Mouse (Mus musculus): ENCODE measurements at regions not wholly inside any gene's neighbourhood (a gene's known extent, or its start where the extent isn't known, plus 50 kb on each side); places are given as distances from the start of the nearest gene placed in this dataset.

DNA sequence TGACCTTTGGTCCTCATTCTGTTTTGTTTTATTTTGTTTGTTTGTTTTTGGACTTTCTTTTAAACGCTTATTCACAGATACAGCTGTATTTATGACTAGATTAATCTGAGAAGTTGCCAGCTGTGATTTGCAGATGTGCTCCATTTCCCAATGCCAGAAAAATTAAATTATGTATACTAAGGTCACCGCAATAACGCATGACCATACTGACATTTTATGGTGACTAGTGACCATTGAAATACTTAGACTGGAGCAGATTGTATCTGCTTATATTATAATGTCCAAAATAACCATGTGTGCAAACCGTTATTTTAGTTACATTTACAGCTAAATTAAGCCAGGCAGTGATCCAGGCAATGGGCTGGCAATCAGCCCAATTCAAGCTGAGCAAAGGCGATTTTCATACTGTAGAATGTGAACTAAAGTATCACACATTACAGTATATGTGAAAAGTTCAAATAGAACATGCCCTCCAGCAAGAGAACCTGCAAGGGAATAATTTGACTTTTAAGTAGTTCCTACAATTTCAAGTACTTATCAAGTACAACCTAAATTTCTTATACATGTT is 1401.0 kb upstream of the Gm7489 start:
- H3K27ac ChIP-seq (replicated peaks) = no peak overlapping the region
- no peaks in the 10 kb centered on the region for H3K9me3 ChIP-seq (replicated peaks)
- no peak overlapping the region for H3K4me3 ChIP-seq
- no peaks in the 10 kb centered on the region for H3K36me3 ChIP-seq
- H3K4me1 ChIP-seq = no peaks in the 10 kb centered on the region
- no peak for DNase-seq (ENCODE audit: low spot score)
- no peaks in the 10 kb centered on the region for H3K27me3 ChIP-seq (ENCODE audit: low read depth, poor library complexity, severe bottlenecking)
- 89% methylated on average over 5 of the region's 5 CpGs for WGBS

DNA sequence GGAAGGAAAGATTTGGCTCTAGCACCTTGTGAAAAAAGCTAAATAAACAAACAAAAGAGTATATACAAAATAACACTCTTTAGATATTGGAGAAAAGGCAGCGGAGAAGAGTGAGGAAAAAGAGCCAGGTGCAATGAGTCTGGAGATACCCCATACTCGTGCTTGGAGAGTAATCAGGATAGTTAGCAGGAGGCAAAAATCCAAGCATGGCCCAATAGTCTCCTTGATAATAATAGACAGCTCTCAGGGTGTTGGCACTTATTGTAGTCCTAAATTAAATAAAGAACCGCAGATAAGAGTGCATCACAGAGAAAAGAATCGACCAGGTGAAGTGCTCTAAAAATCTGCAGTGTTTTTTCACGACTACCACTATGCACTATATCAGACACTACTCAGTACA is 1400.4 kb upstream of the Gm7489 start:
- no peaks in the 10 kb centered on the region for H3K36me3 ChIP-seq
- no peak overlapping the region for H3K27ac ChIP-seq (replicated peaks)
- no peaks in the 10 kb centered on the region for H3K27me3 ChIP-seq (ENCODE audit: low read depth, poor library complexity, severe bottlenecking)
- H3K9me3 ChIP-seq (replicated peaks) = no peaks in the 10 kb centered on the region
- H3K4me3 ChIP-seq = no peak overlapping the region
- no peak for DNase-seq (ENCODE audit: low spot score)
- WGBS = 76% methylated on average over 5 of the region's 5 CpGs
- H3K4me1 ChIP-seq = no peaks in the 10 kb centered on the region

DNA sequence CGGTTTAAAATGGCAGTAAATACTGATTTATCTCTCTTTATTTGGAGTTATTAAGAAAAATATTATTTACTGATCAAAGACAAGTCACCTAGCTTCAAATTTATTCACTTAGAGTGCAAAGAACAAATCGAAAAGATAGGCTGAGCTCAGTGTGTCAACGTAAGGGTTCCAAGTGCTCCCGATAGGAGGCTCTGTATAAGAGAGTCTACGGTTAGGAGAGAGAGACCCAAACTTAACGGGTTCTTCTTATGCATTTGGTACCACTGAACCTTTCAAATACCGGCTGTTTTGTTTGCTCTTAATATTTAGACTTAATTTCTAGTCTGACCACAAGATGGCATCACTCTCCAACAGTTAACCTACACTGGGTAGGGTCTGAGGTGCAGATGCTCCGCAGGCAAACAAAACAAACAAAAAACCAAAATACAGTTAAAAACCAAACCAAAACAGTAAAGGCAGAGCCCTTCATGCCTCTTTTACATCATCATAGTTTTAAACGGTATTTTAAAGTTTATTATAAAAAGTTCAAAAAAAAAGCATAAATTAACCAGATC is 1379.4 kb upstream of the Gm7489 start:
- 41% methylated on average over 9 of the region's 9 CpGs for WGBS

DNA sequence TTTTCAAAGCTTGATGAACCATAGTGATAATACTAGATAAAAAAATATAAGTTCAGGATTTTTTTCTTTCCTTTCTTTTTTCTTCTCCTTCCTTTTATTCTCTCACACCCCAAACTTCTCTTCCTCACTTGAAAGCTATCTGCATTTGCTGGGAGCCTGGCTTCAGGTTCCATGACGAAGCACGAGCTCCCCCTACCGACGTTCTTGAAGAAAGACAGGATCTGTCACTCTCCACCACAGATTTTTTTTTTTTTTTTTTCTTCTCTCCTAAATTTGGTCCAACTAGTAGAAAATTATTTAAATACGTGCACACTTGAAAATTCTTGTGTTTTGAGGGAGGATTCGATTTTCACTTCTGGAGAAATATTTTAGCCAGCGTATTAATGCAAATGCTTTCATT is 1377.8 kb upstream of the Gm7489 start:
- Histone ChIP-seq H3K27ac (replicated peaks) (no peak overlapping the region), H3K36me3 (no peaks in the 10 kb centered on the region)
- WGBS = 4% methylated on average over 7 of the region's 7 CpGs

More for the DNA sequence above, 1379.4 kb upstream of the Gm7489 start:
- H3K9me3 ChIP-seq (replicated peaks) = no peaks in the 10 kb centered on the region
- H3K27me3 ChIP-seq (ENCODE audit: low read depth, poor library complexity, severe bottlenecking) = no peaks in the 10 kb centered on the region
- DNase-seq (ENCODE audit: low spot score) = no peak
- H3K36me3 ChIP-seq = no peaks in the 10 kb centered on the region
- H3K4me3 ChIP-seq = no peak overlapping the region
- H3K4me1 ChIP-seq = no peaks in the 10 kb centered on the region
- no peak overlapping the region for H3K27ac ChIP-seq (replicated peaks)

DNA sequence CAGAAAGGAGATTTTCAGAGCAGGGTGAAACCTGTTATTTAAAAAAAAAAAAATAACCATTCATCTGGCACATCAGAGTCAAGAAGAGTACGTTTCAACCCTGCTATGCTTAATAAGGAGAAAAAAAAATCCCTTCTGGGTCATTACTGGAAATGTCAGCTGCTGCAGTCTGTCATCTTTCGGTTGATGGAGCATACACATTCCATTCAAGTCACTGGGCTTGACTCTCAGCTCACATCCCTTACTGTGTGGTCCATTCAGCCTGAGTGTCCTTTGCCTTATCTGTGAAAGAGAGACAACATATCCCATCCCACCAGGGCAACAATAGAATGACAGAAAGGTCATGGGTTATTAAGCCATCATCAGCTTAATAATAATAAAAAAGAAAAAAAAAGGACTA is 1376.1 kb upstream of the Gm7489 start:
- WGBS = 75% methylated on average over 2 of the region's 2 CpGs
- no peak overlapping the region for H3K27ac ChIP-seq (replicated peaks)
- DNase-seq (ENCODE audit: low spot score) = no peak
- no peaks in the 10 kb centered on the region for H3K9me3 ChIP-seq (replicated peaks)
- no peaks in the 10 kb centered on the region for H3K27me3 ChIP-seq (ENCODE audit: low read depth, poor library complexity, severe bottlenecking)
- H3K36me3 ChIP-seq = no peaks in the 10 kb centered on the region
- H3K4me3 ChIP-seq = no peak overlapping the region
- H3K4me1 ChIP-seq = no peaks in the 10 kb centered on the region

More for the DNA sequence above, 1377.8 kb upstream of the Gm7489 start:
- Histone ChIP-seq H3K27me3 (ENCODE audit: low read depth, poor library complexity, severe bottlenecking) (no peaks in the 10 kb centered on the region), H3K9me3 (replicated peaks) (no peaks in the 10 kb centered on the region), H3K4me3 (no peak overlapping the region), H3K4me1 (no peaks in the 10 kb centered on the region)
- DNase-seq (ENCODE audit: low spot score) = peak; percentile 46

DNA sequence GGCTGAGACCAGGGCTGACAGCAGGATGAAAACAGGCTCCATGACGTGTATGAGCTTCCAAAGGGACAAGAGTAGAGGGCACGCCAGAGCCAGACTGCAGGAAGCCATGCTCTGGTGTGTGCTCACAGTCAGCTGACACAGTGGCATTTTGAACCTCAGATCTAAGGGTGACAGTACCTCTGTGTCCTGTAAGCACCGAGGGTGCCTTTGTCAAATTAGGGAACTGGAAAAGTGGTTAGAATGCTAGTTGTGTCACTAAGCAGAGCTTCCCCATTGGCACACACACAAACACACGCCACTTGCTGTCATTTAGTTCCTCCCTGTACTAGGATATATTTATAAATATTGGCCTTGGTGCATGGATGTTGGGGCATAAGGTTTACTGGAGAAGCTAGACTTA is 1374.6 kb upstream of the Gm7489 start:
- no peaks in the 10 kb centered on the region for H3K4me1 ChIP-seq
- H3K27me3 ChIP-seq (ENCODE audit: low read depth, poor library complexity, severe bottlenecking) = no peaks in the 10 kb centered on the region
- no peak overlapping the region for H3K4me3 ChIP-seq
- no peaks in the 10 kb centered on the region for H3K36me3 ChIP-seq
- no peak overlapping the region for H3K27ac ChIP-seq (replicated peaks)
- WGBS = 81% methylated on average over 4 of the region's 4 CpGs
- H3K9me3 ChIP-seq (replicated peaks) = no peaks in the 10 kb centered on the region
- DNase-seq (ENCODE audit: low spot score) = no peak

DNA sequence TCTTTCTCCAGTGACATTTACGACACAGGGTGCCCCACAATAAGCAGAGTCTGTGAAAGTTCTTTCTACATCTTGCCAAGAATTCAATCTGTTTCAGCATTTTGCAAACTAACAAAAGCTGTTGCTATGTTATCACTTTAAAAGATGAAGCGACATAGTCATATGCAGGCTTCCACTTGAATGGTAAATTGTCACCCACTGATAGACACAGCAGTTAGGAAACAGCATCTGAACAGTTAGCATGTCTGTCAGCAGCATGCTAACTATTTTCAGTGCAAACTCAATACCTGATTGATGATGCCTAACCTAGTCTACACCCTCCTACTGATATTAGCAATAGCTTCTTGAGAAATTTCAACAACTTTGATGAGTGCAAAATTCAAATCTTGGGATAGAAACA is 1348.1 kb upstream of the Gm7489 start:
- H3K27me3 ChIP-seq (ENCODE audit: low read depth, poor library complexity, severe bottlenecking) = no peaks in the 10 kb centered on the region
- H3K4me3 ChIP-seq = no peak overlapping the region
- no peaks in the 10 kb centered on the region for H3K9me3 ChIP-seq (replicated peaks)
- DNase-seq (ENCODE audit: low spot score) = no peak
- H3K36me3 ChIP-seq = no peaks in the 10 kb centered on the region
- H3K4me1 ChIP-seq = no peaks in the 10 kb centered on the region
- WGBS = 86% methylated on average over 2 of the region's 2 CpGs
- H3K27ac ChIP-seq (replicated peaks) = no peak overlapping the region

DNA sequence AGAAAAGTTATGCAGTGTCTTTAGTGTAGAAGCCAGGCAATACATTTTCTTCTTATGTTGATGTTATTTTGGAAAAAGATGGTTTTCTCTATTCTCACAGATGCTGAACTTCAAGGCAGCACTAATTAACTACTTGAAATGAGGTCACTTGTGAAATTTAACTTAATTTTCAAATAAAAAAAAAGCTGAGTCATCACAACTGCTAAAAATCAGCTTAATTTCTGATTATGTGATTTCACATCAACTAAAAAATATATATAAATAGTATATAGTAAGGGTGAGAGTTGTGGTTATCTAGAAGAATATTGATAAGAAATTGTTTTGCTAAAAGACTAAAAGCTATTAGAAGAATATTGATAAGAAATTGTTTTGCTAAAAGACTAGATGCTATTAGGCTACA is 1326.0 kb upstream of the Gm7489 start:
- H3K27me3 ChIP-seq (ENCODE audit: low read depth, poor library complexity, severe bottlenecking) = no peaks in the 10 kb centered on the region
- no peaks in the 10 kb centered on the region for H3K4me1 ChIP-seq
- H3K4me3 ChIP-seq = no peak overlapping the region
- no peaks in the 10 kb centered on the region for H3K9me3 ChIP-seq (replicated peaks)
- H3K36me3 ChIP-seq = no peaks in the 10 kb centered on the region
- H3K27ac ChIP-seq (replicated peaks) = no peak overlapping the region
- DNase-seq (ENCODE audit: low spot score) = no peak

DNA sequence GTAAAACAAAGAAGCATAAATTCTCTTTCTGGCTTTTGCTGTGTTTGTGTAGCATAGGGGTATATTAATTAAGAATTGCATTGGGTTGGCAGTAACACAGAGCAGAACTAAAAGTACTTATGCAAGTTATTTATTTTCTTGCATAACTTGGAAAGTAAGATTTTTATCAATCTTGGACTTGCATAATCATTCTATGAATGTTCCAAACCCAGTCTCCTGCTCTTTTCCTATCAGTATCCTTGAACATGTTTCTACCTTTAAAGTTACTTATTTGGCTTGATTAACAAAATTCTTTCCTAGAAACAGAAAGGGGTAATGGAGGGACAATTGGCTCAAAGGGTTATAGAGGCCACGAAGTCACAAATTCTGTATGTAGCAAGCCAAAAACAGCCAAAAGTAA is 1320.6 kb upstream of the Gm7489 start:
- no peak overlapping the region for H3K27ac ChIP-seq (replicated peaks)
- H3K27me3 ChIP-seq (ENCODE audit: low read depth, poor library complexity, severe bottlenecking) = no peaks in the 10 kb centered on the region
- DNase-seq (ENCODE audit: low spot score) = no peak
- no peaks in the 10 kb centered on the region for H3K4me1 ChIP-seq
- 98% methylated on average over 1 of the region's 1 CpGs for WGBS
- no peaks in the 10 kb centered on the region for H3K9me3 ChIP-seq (replicated peaks)
- no peak overlapping the region for H3K4me3 ChIP-seq
- no peaks in the 10 kb centered on the region for H3K36me3 ChIP-seq

DNA sequence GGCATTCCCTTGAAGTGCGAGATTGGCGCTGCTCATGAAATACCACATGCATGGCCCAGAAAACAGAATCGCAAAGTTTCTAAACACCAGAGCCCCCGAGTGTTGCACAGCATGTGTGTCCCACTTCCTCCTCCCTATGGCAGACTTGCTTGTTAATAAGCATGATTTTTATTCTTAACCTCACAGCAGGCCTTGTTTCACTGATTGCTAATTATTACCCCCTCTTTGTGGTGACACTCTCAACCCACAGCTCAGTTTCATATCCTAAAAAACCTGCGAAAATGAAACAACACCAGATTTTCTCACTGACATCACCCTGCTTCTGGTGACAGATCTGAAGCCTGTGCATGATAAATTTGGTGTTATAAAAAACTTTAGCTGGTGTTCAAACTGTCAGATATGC is 1319.3 kb upstream of the Gm7489 start:
- Histone ChIP-seq H3K27ac (replicated peaks) (no peak overlapping the region), H3K27me3 (ENCODE audit: low read depth, poor library complexity, severe bottlenecking) (no peaks in the 10 kb centered on the region), H3K9me3 (replicated peaks) (no peaks in the 10 kb centered on the region), H3K4me1 (no peaks in the 10 kb centered on the region), H3K4me3 (no peak overlapping the region), H3K36me3 (no peaks in the 10 kb centered on the region)
- 89% methylated on average over 5 of the region's 5 CpGs for WGBS
- no peak for DNase-seq (ENCODE audit: low spot score)

DNA sequence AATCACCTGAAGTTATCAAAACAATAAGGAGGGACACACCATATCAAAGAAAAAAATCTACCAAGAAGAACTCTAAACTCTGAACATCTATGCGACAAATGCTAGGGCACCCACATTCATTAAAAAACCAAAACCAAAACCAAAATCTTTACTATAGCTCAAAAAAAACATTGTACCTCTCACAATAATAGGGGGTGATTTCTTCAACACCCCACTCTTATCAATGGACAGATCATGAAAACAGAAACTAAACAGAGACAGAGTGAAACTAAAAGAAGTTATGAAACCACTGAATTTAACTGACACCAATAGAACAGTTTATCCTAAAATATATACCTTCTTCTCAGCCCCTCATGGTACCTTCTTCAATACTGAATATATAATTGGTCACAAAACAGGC is 1314.5 kb upstream of the Gm7489 start:
- 90% methylated on average over 1 of the region's 1 CpGs for WGBS
- no peaks in the 10 kb centered on the region for H3K9me3 ChIP-seq (replicated peaks)

DNA sequence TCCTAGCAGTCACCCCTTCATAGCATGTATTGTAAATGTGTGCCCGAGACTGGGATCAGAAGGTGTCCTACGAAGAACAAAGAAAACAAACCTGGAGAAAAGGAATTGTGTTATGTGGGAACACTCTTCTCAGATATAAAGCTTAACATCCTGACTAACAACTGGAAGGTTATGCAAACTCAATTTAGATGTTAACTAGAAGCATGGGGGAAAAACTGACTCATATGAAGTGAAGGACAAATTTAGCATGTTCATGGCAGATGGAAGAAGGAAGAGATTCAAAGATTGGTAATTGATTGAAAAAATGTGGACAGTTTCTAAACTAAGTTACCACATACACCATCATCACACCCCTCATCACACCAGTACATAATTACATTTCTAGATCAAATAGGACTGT is 1307.1 kb upstream of the Gm7489 start:
- WGBS = 94% methylated on average over 2 of the region's 2 CpGs
- H3K4me1 ChIP-seq = no peaks in the 10 kb centered on the region
- H3K36me3 ChIP-seq = no peaks in the 10 kb centered on the region
- no peaks in the 10 kb centered on the region for H3K27me3 ChIP-seq (ENCODE audit: low read depth, poor library complexity, severe bottlenecking)
- H3K27ac ChIP-seq (replicated peaks) = no peak overlapping the region
- no peaks in the 10 kb centered on the region for H3K9me3 ChIP-seq (replicated peaks)
- DNase-seq (ENCODE audit: low spot score) = no peak
- no peak overlapping the region for H3K4me3 ChIP-seq

More for the DNA sequence above, 1314.5 kb upstream of the Gm7489 start:
- H3K4me3 ChIP-seq = no peak overlapping the region
- no peak for DNase-seq (ENCODE audit: low spot score)
- H3K27me3 ChIP-seq (ENCODE audit: low read depth, poor library complexity, severe bottlenecking) = no peaks in the 10 kb centered on the region
- H3K27ac ChIP-seq (replicated peaks) = no peak overlapping the region
- H3K36me3 ChIP-seq = no peaks in the 10 kb centered on the region
- no peaks in the 10 kb centered on the region for H3K4me1 ChIP-seq

DNA sequence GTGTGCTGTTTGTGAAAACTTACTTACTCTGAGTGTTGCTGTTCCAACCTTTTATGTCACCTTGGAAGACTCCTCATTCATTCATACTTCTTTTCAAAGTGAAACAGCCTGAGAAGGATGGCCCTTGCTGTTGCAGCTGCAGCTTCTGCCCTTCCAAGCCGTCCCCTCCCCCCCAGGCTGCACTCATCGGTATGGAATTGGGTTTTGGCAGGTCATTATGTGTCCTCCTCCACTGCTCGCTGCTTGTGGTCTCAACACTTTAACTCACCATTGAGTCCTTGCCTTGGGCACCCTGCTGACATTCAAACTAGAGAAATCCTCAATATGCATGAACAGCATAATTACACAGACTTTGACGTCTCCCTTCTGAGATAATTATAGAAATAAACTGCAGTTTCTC is 1295.3 kb upstream of the Gm7489 start:
- no peak for DNase-seq (ENCODE audit: low spot score)
- no peaks in the 10 kb centered on the region for H3K9me3 ChIP-seq (replicated peaks)
- H3K27me3 ChIP-seq (ENCODE audit: low read depth, poor library complexity, severe bottlenecking) = no peaks in the 10 kb centered on the region
- WGBS = 45% methylated on average over 4 of the region's 4 CpGs
- H3K27ac ChIP-seq (replicated peaks) = no peak overlapping the region
- no peak overlapping the region for H3K4me3 ChIP-seq
- no peaks in the 10 kb centered on the region for H3K4me1 ChIP-seq
- no peaks in the 10 kb centered on the region for H3K36me3 ChIP-seq

DNA sequence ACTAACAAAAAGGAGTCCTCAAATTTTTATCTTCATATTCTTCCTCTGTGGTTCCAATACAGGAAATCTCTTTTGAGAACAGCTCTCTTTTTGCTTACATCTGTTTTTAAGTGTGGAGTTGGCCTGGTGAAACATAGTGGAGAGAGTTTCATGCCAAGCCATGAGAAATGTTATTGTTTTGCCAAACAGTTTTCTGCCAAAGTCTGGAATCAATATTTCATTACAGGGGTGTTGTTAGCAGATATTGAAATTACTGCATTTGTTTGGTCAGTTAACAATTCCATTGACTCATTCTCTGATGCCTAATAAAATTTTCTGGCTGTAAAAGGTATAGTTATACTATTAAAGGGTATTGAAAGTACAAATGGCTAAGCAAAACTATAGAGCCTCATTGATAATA is 1285.2 kb upstream of the Gm7489 start:
- Histone ChIP-seq H3K4me3 (no peak overlapping the region), H3K36me3 (no peaks in the 10 kb centered on the region), H3K4me1 (no peaks in the 10 kb centered on the region), H3K9me3 (replicated peaks) (no peaks in the 10 kb centered on the region), H3K27me3 (ENCODE audit: low read depth, poor library complexity, severe bottlenecking) (no peaks in the 10 kb centered on the region), H3K27ac (replicated peaks) (no peak overlapping the region)
- no peak for DNase-seq (ENCODE audit: low spot score)

All from midbrain, embryonic 10.5 days (tissue).